Mouse (Mus musculus) bone marrow macrophage, adult 2 months (primary cell): ENCODE measurements around the gene Sipa1l3.

Source experiments
- CTCF ChIP-seq: IDR thresholded peaks from 2 replicates; pipeline ENCODE4 v1.5.1; 2012; ENCODE audit warnings: low read depth, mild to moderate bottlenecking, low read length, moderate library complexity
- POLR2A ChIP-seq: IDR thresholded peaks from 2 replicates; pipeline ENCODE4 v1.6.1; 2012; ENCODE audit warnings: mild to moderate bottlenecking, low read depth, low read length, borderline replicate concordance

GRCm38 (mm10) chr7:29485721-29486120 lies 32.7 kb downstream of the Sipa1l3 start:
- TF ChIP-seq POLR2A = no peak
- no peak for TF ChIP-seq CTCF
